Mouse (Mus musculus): ENCODE measurements around the gene Rrbp1.

Rrbp1 gene

DNA sequence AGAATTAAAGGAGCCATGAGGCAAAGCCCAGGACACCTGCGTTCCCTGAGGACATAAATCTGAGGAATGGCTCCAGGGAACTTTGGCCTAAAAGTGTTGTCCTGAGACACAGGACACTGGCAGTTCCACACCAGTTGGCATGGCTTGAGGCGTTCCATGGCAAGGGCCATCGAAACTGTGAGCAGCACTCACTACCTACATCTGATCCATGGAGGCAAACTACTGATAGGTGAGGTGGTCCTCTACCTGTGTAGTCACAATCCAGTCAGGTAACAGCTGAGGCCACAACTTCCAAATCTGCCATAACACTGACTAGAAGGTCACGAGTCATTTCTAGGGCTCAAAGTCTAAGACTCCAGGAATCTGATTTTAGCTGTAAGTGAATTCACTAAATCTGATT is 55.3 kb downstream of the Rrbp1 start:
- in situ Hi-C loops (cut with MboI, MseI), result loop anchor here (25.0 kb wide), 1 partner anchor 1268 kb away; no protein-coding TSS in a partner anchor

DNA sequence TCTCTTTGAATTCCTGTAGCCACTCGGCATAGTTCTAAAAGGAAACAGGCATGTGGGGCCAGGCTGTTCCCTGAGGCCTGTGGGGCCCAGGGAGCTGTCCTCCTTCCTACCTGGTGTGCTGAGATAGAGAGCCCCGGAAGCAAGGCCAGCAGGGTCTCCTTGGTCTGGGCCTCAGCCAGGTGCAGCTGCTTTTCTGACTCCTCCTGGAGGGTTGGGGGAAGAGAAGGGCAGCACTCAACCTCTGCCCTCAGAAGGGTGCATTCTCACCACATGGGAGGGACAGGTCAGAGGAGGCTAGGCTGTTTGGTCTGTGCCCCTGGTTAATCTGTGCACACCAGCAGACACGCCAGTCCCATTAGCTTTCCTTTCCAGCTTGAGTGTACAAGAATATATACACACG is 56.1 kb downstream of the Rrbp1 start:
- in situ Hi-C loops (cut with MboI, MseI), result loop anchor here (25.0 kb wide), 1 partner anchor 1268 kb away; no protein-coding TSS in a partner anchor

DNA sequence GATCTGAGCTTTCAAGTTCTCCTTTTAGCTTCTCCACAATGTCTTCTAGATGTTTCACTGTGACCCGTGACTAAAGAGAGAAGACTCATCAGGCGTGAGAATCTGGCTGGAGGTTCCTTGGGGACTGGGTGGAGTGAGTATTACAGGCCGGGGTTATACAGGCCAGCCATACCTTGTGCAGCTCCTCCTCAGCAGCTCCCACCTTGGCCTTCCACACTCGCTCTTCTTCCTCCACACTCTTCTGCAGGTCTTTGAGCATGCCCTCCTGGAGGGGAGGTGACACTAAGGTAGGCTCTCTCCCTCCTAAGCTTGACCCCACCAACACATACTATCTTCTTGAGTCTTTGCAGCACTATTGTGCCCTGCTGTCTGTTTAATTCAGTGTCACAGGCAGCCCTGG is 57.1 kb downstream of the Rrbp1 start:
- in situ Hi-C loops (cut with MboI, MseI), result loop anchor here (25.0 kb wide), 1 partner anchor 1267 kb away; no protein-coding TSS in a partner anchor

DNA sequence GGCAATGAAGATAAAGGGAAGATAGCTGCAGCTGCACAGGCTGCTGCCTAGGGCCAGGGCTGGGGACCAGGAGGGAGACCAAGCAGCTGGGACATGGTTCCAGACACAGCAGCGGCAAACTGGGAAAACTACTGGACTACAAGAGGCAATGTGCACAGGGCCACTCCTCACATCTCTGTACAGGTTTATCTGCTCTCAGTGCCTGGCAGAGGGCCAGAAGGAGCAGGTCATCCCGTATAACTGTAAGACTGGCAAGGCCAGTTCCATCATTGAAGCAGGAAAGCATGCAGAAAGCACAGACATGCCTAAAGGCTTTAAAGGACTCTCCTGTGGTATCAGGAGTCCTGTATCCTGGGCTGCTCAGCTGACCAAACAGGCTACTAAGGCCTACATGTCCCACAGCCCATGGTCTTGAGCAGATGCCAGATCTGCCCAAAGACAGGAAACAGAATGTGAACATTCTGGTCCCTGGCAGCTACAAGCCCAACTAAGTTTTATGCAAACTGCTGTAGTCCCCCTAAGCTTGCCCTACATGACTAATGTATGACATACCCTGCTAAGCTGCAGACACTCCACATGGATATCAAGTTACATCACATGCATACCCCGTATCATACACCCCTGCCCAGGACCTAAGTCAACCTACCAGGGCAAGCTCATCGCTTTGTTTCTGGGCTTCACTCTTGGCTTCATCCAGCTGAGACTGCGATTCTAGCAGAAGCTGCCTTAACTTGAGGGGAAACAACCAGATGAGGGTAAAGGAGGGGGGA is 59.3 kb downstream of the Rrbp1 start:
- in situ Hi-C loops (cut with MboI, MseI), result loop anchor here (25.0 kb wide), 1 partner anchor 1264 kb away; no protein-coding TSS in a partner anchor

DNA sequence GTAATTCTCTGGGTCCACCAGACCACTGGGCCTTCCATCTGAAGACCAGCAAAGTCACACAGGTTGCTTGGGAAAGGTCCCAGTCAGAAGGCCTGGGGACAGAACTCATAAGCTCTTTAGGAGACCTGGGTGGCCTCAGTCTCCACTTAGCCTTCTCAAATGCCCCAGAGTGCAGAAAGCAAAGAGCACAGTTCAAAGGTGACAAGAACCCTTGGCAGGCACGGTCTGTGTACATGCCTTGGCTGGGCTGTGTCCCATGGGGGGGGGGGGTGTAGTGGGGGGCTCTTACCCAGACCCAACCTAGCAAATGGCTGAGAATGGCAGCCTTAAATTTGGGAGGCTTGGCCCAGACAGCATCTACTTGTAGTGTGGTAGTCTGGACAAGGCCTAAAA is 60.0 kb downstream of the Rrbp1 start:
- in situ Hi-C loops (cut with MboI, MseI), result loop anchor here (25.0 kb wide), 1 partner anchor 1264 kb away; no protein-coding TSS in a partner anchor

DNA sequence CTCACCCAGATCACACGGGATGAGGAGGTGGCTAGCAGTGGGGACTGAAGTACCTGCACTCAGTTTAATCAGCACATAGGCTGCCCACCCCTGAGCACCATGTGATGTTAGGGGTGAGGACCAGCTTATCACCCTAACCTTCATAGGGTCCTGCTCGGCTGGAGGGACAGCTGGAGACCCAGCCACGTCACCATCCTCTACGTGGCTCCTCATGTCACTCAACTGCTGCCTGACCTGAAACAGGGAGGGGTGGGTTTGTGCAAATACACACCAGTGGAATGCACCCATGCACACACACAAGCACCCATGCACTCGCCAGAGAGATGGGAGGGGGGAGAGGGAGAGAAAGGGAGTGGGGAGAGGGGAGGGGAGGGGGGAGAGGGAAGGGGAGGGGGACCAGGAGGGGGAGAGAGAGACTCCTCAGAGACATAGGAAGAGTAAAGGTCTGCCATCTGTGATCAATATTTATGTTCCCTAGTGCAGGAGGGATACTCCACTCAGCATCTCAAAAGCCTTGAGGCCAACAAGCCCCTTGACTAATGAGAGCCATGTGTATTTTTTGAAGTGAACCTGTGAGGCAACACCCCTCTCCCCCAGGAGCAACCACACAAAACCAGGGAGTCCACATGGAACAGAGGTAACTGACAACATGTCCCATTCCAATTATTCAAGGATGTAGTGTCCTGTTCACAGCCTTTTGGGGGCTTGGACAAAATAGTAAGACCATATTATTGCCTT is 60.6 kb downstream of the Rrbp1 start:
- in situ Hi-C loops (cut with MboI, MseI), result loop anchor here (25.0 kb wide), 1 partner anchor 1263 kb away; no protein-coding TSS in a partner anchor

DNA sequence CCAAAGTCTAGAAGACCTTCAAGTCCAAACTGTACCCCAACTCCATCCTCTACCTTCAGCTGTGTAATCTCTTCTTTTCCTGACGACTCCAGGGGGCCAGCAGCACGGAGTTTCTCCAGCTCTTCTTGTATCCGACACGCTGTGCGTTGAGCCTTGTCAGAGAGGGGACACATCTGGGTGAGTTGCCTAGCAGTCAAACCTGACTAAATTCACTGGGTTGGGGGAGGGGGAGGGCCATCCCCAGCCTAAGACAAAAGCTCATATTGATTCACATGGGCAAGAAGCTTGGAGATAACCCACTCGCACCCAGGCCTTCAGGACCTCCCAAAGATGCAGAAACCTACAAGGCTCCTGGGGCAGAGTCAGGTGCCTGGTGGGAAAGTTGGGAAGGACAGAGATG is 61.8 kb downstream of the Rrbp1 start:
- in situ Hi-C loops (cut with MboI, MseI), result no loop called here

DNA sequence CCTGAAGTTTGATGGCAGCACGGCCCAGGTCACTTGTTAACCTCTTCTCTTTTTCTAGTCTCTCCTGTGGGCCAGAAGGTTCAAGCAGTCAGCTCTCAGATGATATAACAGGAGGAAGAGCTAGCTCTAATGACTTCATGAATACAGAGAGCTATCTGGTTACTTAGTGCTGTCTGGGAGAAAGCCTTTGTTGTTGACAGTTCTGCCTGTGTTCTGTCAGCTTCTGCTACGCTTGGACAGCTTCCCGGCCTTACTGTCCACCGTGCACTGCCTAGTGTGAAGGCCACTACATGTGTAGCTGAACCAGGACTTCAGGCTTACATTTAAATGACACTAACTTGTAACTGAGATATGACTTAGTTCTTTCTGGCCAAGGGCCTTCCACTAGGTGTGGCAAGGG is 62.6 kb downstream of the Rrbp1 start:
- in situ Hi-C loops (cut with MboI, MseI), result no loop called here

DNA sequence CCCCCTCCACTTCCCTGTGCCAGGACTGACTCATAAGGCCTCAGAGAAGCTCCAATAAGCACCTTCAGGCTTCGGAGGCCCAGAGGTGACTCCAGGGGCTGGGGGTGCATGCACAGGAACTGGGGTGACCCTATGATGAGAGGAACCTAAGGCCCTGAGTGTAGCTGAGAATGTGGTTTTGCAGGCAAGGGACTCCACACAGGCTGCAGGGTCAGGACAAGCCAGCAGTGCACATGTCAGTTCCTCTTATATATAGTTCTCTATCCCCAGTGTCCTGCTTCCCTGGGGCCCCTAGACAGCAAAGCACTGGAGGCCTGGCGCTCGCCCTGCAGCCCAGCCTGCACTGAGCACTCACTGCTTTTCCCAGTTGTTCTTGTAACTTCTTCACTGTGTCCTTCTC is 63.1 kb downstream of the Rrbp1 start:
- in situ Hi-C loops (cut with MboI, MseI), result no loop called here

DNA sequence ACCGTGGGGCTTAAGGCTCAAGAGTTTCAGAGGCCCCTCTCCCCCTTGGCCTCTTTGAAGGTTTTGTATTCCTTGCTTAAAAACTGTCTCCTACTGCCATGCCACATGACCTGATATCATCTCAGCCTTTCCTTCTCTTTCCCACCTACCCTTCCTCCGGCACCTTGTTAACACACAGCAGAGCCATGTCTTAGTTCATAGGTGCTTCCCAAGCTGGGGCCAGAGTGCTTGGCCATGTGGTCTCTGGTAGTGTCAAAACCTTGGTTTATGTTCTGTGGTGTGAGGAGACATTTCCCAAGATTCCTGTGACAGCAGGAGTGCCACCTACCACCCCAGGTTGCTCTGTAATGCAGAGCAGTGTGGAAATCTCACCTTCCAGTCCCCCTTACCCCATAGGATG is 64.7 kb downstream of the Rrbp1 start:
- in situ Hi-C loops (cut with MboI, MseI), result no loop called here

DNA sequence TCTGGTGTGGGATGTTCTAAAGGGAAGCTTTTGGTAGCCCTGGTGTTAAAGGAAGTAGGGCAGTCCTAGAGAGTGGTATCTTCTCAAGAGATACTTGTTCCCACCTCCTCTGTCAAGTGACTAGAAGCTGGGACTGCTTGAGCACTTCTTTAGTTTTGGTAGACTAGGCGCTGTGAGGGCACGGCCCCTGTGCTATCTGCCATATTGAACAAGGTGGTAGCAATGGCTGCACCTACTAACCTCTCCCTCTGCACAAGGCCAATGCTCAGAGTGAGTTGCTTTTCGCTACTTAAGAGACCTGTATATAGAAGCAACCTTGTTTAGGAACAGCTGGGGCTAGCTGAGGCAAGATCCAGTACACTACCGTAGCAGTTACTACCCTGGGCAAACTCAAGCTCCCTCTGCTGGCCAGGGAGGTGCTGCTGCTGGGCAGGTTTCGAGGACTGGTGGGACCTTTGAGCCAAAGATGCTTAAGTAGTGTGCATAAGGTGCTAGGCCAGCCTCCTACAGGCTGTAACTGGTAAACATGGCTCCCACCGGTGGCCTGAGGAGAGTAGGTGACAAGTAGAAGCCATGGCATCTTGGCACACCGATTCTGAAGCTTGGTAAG is 65.5 kb downstream of the Rrbp1 start:
- in situ Hi-C loops (cut with MboI, MseI), result no loop called here

DNA sequence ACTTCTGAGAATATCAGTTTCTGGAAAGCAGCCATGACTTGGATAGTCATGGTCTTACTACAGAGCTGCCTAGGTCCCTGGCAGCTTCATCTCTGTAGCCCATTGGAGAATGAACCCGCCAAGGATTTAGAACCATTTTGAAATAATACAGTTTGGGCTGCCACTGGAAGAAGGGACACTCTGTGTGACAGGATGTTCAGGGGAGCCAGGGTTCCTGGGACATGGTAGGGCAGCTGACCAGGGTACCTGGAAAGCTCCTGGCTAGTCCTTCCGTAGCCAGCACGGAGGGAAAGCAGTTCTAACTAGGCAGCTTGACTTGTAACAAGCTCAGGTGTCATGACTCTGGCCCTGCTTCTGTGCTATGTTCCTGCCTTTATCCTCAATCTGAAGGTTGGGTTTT is 66.3 kb downstream of the Rrbp1 start:
- in situ Hi-C loops (cut with MboI, MseI), result no loop called here

DNA sequence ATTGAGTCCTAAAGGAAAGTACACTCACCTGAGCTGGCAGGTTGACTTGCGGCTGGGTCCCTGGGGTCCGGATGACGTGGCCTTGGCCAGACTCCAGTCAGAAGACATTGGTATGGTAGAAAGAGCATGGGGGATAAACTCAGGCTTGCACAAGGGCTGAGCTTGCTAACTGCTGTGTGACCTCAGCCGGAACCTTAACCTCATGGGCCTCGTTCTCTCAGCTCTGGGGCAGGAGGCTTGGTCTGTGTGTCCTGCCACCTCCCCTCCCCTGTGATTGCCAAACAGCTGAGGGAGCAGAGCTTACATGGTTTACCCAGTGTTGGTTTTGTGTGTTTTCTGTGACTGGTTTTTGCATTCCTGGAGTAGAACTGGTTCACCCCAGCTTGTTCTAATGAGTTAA is 70.7 kb downstream of the Rrbp1 start:
- in situ Hi-C loops (cut with MboI, MseI), result no loop called here

DNA sequence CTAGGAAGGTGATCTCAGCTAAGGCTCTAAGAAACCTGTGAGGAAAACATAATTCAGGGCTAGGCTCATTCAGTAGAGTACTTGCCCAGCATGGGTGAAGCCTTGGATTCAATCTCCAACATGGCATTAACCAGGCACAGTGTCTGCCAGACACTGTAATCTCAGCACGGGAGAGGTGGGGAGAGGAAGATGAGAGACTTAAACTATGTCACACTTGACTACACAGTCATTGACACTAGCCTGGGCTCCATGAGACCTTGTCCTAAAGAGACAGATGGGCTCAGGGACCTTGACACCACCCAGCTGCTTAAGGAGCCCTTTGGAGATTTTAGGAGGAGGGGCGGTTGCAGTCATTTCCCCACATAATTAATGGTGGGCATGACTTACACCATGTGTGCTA is 73.2 kb downstream of the Rrbp1 start:
- in situ Hi-C loops (cut with MboI, MseI), result no loop called here

DNA sequence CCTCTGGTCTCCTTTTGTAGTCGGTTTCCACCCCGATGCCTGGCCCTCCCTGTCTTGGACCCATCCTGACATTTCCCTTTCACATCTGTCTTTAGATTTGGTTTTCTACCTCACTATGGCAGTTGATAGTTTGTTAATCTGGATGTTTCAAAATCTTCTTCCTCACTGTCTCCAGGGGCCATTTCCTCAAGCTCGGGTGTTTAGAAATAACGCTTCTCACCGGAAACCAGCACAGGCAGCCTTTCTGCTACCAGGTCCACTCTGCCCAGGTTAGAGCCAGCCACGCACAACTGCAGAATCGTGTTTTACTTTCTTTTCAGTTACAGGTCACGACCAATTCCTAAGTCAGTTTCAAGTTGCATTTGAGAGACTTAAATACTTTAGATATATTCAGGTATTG is 76.6 kb downstream of the Rrbp1 start:
- in situ Hi-C loops (cut with MboI, MseI), result no loop called here

DNA sequence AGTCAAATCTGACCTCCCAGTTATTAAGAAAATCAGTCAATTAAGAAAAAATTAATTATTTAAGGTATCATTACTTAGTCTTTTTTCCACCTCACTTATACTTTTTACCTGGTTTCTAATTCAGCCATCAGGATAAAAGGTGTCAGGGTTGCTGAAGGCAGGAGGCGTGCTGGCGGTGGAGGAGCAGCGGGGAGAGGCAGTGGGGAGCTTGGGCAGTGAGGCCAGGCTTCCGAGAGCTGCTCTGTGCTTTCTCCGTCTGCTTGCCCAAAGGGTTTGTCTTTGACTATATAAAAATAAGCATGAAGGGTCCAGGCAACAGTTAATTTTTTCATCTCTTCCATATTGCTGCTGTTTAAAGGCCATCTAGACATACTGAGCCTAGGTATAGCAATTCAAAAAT is 77.5 kb downstream of the Rrbp1 start:
- in situ Hi-C loops (cut with MboI, MseI), result no loop called here

DNA sequence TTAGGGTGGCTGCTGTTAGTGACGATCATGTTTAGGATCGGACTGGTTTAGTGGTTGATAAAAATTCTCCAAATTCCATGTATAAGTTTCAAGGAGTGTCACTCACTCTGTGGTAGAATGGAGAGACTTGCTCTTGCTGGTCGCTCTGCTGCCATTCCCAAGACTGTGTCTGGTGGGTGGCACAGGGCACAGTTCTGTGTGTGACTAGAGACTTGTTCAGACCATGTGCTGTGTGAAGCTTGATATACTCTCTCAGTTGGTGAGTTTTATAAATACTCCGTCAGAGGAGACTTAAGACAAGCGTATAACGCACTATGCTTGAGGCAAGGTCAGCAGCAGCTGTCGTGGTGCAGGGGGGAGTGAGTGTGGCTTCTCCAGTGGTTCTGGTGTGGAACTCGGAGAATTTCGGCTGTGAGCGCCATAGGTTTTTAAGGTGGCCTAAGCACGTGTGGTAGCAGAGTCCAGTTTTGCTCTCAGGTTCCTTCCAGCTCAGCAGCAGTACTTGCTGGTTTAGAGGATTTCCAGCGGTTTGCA is 78.7 kb downstream of the Rrbp1 start:
- in situ Hi-C loops (cut with MboI, MseI), result no loop called here

DNA sequence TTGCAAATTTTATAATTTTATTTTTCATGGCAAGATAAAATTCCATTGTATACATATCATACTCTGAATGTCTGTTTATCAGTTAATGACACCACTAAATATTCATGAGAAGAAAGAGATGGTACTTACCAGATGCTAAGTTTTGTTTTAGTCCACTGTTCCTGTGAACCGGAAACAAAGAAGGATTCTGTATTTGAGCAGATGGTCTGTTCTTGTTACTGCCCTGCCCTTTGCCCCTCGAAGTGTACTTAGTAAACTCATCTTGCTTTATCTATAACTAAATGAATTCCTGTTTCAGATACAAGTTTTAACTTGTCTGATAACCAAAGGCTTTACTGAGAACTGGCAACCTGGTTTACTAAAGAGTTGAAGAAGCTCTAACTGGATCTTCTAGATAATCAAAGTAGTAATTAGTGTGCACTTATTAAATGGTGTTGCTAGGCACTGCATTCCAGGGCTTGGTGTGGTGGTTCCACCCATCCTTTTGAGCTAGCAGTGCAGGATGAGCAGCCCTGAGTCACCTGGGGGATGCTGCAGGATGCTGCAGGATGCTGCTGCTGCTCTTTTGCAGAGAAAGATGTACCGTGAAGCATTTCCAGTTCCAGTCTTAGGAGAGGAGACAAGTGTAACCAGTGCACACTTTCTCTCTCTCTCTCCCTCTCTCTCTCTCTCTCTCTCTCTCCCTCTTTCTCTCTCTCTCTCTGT is 81.3 kb downstream of the Rrbp1 start:
- in situ Hi-C loops (cut with MboI, MseI), result no loop called here

DNA sequence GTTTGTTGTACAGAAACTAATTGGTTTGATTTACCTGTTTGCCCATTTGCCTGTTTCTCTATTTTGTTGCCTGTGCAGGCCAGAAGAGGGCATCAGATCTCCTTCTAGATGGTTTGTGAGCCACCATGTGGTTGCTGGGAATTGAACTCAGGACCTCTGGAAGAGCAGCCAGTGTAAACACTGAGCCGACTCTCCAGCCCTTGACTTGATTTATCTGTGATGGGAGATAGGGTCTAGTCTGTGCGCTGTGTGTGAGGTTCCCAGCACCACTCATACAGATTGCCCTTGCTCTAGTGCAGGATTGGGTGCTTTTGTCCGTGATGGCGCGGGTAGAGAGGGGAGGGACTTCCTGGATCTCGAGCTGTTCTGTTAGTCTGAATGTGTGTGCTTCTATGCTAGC is 85.2 kb downstream of the Rrbp1 start:
- in situ Hi-C loops (cut with MboI, MseI), result no loop called here

DNA sequence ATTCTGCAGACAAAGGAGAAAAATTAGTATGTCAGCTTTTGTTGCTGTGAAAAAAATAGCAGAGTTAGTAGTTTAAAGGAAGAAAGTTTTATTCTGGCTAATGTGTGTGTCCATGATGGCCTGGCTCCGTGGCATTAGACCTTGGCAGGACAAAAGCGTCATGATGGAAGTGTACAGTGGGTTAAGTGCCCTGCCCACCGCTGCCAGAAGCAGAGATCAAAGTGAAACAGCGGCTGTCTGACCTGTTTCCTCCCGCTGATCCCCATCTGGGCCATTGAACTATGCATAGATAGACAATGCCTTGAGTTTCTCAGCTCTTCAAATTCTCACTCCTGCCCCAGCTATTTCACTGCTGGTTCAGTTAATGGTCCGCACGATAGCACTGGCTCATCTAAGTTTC is 87.0 kb downstream of the Rrbp1 start:
- in situ Hi-C loops (cut with MboI, MseI), result no loop called here

DNA sequence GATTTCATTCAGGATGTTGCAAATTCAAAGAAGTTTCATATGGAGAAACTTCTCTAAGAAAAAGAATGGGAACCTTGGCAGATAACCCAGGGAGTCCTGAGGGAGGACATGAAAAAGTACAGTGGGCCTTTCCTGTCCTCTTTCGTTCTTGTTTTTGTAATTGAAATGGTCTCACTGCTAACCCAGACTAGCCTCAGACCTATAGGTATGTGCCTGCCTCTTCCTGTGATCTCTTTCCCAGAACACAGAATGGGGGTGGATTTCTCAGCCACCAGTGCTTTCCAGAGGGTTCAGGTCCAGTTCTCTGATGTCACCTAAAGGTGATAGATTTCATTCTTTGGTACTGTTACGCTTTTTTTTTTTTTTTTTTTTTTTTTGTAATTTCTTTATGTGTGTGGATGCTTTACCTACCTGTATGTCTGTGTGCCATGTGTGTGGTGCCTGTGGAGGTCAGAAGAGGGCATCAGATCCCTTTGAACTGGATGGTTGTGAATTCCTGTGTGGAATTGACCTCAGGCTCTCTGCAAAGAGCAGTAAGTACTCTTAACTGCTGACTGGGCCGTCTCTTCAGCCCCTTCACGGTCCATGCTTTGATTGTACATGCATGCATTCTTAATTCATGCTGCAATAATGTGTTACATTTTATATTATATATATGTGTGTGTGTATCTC is 92.1 kb downstream of the Rrbp1 start:
- in situ Hi-C loops (cut with MboI, MseI), result no loop called here
